Mouse (Mus musculus) gastrocnemius, adult 2 months (tissue): ENCODE data around the gene Tmem198. TPM values are rescaled to one million over a fixed set of nuclear protein-coding genes. Genes with fewer than 3 reads are reported as not detected.
A peak's percentile ranks its signal among the peaks of the same experiment; 100 is the strongest.

Experiments
- DNase-seq: peaks from one replicate; pipeline ENCODE4 v3.0.0; 2022
- H3K27ac ChIP-seq: fragments of 200-600 bp; 2 replicates; pipeline ENCODE4 v1.8.1; 2022; ENCODE audit warnings: mild to moderate bottlenecking
- H3K4me3 ChIP-seq: fragments of 200-600 bp; 2 replicates; pipeline ENCODE4 v1.8.1; 2022; ENCODE audit warnings: mild to moderate bottlenecking, moderate library complexity
- CTCF ChIP-seq: fragments of 200-600 bp; IDR thresholded peaks from 2 replicates; pipeline ENCODE4 v1.8.1; 2022; ENCODE audit warnings: antibody characterized with exemption, mild to moderate bottlenecking, moderate library complexity
- intact Hi-C: fragments of 180-260 bp; cut with DNase I; formaldehyde crosslinking; loops from one replicate; pipeline ENCODE4 v1.15.1; 2025
- total RNA-seq, 2 experiments: library from RNA; stranded (reverse); gene quantifications; 2 replicates each; pipeline ENCODE4 v1.2.3; 2021

The Tmem198 gene
- total RNA-seq, 2 experiments from 2014 or later, result not detected

DNA sequence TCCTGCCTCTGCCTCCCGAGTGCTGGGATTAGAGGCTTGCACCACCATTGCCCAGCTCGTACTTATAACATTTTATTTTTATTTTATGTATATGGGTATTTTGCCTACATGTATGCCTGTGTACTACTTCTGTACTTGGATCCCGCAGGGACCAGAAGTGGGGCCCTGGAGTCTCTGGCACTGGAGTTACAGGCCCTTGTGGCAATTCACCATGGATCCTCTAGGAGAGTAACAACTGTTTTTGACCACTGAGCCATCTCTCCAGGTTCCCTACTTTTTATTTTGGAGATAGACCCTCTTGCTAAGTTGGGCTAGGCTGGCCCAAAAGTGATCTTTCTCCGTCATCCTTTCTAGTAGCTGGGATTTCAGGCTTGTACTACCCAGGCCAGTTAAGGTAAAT is 39.1 kb downstream of the Tmem198 start:
- intact Hi-C loops, result no loop called here
- no peak for TF ChIP-seq CTCF
- DNase-seq, result no peak
- no peak overlapping the region for H3K27ac ChIP-seq
- no peak overlapping the region for H3K4me3 ChIP-seq

DNA sequence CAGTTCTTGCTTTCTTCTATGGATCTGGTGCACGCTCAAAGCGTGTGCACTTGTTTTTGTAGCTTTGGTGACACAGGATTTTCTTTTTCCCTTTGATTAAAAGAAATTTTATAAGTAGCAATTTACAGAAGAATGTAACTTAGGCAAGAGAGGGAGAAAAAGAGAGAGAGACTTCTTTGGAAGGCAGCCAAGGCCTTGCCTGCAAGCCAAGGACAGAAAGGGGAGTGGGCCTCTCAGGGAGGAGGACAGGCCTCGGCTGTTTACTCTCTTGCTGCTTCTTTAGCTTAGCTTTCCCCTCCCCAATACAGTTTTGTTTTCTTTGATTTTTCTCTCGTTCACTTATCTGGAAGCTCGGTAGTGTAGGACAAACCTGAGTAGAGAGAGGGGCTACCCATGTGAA is 40.2 kb downstream of the Tmem198 start:
- H3K27ac ChIP-seq, result no peak overlapping the region
- H3K4me3 ChIP-seq, result no peak overlapping the region
- TF ChIP-seq CTCF, result no peak
- intact Hi-C loops, result no loop called here
- no peak for DNase-seq

- intact Hi-C loops, result no loop called here
- peak; percentile 96 for DNase-seq
- TF ChIP-seq CTCF, result no peak
- Histone ChIP-seq H3K27ac (peak within 1 kb of the TSS; percentile 97), H3K4me3 (peak within 1 kb of the TSS; percentile 85)
These were observed 42.1 kb downstream of the Tmem198 start, which contains the start of gene Stk11ip for GRCm38 (mm10) chr1:75521321-75522031. Gene Stk11ip (plus strand): TSS chr1:75521529.

DNA sequence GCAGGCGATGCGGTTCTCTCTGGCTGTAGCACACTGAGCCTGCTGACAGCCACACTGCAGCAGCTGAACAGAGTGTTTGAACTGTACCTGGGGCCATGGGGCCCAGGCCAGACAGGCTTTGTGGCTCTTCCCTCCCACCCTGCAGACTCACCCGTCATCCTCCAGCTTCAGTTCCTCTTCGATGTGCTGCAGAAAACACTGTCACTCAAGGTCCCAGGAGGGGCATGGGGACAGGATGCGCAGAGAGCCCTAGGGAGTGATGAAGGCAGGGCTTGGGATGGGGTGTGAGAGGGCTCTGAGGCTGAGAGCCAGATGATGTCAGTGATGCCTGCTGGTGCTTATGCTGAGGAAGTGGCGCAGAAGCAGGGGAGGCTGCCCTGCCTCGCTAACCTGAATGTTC is 45.3 kb downstream of the Tmem198 start:
- no peak for TF ChIP-seq CTCF
- intact Hi-C loops, result no loop called here
- H3K27ac ChIP-seq, result no peak overlapping the region
- no peak overlapping the region for H3K4me3 ChIP-seq
- no peak for DNase-seq

GRCm38 (mm10) chr1:75530546-75530945 is 51.2 kb downstream of the Tmem198 start:
- Histone ChIP-seq H3K27ac (no peak overlapping the region), H3K4me3 (no peak overlapping the region)
- intact Hi-C loops, result no loop called here
- DNase-seq, result no peak
- no peak for TF ChIP-seq CTCF

DNA sequence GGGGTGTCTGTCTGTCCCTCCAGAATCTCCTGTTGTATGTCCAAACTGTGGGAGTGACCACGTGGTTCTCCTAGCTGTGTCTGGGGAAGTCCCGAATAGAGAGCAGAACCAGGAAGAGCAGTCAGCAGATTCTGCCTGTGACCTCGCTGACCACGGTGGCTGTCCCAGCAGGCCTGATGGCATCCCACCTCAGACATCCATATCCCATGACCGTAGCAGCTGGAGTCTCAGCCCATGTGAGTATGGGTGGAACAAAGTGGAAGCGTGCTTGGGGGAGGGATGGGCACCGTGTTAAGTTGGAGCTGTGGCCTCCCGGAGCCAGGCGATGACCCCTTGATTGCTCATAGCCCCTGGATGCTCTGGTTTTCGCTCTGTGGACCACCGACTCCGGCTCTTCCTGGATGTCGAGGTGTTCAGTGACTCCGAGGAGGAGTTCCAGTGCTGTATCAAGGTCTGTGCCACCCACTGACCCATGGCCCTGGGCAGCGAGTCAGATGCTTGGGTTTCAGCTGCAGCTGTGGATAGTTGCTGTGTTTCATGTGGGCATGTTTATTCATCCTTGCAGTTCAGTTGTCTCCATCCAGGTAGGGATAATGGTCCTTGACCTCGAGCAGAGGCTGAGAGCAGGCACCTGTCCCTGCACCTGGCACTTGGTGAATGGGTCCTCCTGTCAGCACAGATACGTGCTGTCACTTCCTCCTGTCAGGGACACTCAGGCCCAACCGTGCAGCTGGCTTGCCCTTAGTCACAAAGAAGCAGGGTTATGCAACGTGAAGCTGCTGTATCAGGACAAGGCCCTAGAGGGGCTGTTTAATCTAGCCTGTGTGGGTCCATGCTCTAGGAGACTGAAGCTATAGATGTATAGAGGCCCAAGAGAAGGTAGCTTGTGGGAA is 53.2 kb downstream of the Tmem198 start:
- intact Hi-C loops, result no loop called here
- no peak for TF ChIP-seq CTCF
- no peak for DNase-seq
- Histone ChIP-seq H3K4me3 (no peak overlapping the region), H3K27ac (no peak overlapping the region)

DNA sequence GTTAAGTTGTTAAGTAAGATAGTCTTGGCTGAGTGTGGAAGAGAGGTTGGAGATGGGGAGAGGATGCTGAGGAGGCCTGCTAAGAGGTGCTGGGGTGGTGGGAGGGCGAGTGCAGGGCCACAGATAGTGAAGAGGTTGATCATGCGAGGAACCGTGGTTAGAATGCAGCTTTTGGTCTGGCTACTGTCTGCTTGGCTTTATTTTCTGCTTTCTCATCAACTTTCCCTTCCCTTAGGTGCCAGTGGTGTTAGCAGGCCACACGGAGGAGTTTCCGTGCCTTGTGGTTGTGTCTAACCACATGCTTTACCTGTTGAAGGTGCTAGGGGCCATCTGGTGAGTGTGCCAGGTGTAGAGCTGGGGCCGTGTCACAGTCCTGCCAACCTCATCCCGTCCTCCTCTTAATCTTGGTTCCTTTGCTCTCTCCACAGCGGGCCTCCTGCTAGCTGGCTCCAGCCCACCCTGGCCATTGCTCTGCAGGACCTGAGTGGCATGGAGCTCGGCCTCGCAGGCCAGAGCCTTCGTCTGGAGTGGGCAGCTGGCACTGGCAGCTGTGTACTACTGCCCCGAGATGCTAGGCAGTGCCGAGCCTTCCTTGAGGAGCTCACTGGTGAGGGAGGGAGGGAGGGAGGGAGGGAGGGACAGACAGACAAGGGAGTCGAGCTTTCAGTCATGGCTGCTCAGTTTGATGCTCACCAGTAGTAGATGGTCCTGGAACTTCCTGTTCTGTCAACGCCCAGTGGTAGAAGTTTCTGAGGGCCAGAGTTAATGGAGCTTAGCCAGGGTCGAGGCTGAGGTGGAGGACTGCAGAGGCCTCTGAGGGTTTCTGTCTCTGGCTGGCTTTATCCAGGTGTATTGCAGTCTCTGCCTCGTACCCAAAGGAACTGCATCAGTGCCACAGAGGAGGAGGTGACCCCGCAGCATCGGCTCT is 54.3 kb downstream of the Tmem198 start:
- intact Hi-C loops, result no loop called here
- Histone ChIP-seq H3K27ac (no peak overlapping the region), H3K4me3 (no peak overlapping the region)
- no peak for TF ChIP-seq CTCF
- no peak for DNase-seq

Other genes starting within 250 kb of the Tmem198 start
- gene A630095N17Rik, start 247.4 kb upstream of the Tmem198 start, total RNA-seq, result not detected
- gene Dnajb2, start 243.1 kb upstream of the Tmem198 start, total RNA-seq, result 10 to 100 TPM; 83.2 to 88.9 TPM
- gene Ptprn, start 215.0 kb upstream of the Tmem198 start, total RNA-seq, result not detected
- gene Resp18, start 201.1 kb upstream of the Tmem198 start, total RNA-seq, result not detected
- gene Dnpep, start 161.5 kb upstream of the Tmem198 start, total RNA-seq, result 10 to 100 TPM; 40.9 to 49.6 TPM
- 1,000 to 10,000 TPM; 2,035 to 2,198 TPM for gene Des, start 119.2 kb upstream of the Tmem198 start, total RNA-seq
- gene Speg, start 104.2 kb upstream of the Tmem198 start, total RNA-seq, result 100 to 1,000 TPM; 268 to 311 TPM
- 10 to 100 TPM; 41.1 to 42.7 TPM for gene Gmppa, start 43.6 kb upstream of the Tmem198 start, total RNA-seq
- not detected for gene Asic4, start 29.1 kb upstream of the Tmem198 start, total RNA-seq
- 1 to 10 TPM; 3.0 to 6.2 TPM for gene Chpf, start 225 bp upstream of the Tmem198 start, total RNA-seq
- gene Obsl1, start 26.9 kb downstream of the Tmem198 start, total RNA-seq, result 10 to 100 TPM; 28.4 to 41.4 TPM
- gene Inha, start 27.5 kb downstream of the Tmem198 start, total RNA-seq, result 1 to 10 TPM; 1.3 to 2.2 TPM
- gene Stk11ip, start 42.0 kb downstream of the Tmem198 start, total RNA-seq, result 1 to 10 TPM; 6.2 to 8.4 TPM
- 10 to 100 TPM in 1 of 2 experiments, 1 to 10 TPM in 1; 7.2 to 11.9 TPM for gene Slc4a3, start 66.7 kb downstream of the Tmem198 start, total RNA-seq